Mouse (Mus musculus): Measurements from ENCODE around the gene Hand1. TPM values are rescaled to one million over a fixed set of nuclear protein-coding genes. Genes with fewer than 3 reads are reported as not detected.

The Hand1 gene
- total RNA-seq, 2 experiments from 2014 or later = not detected

- intact Hi-C loops (cut with DNase I) = no loop called here
- DNase-seq (ENCODE audit: low spot score) = no peak
Observed at GRCm38 (mm10) chr11:57809017-57809731, 23.4 kb downstream of the Hand1 start.

- no peak for DNase-seq (ENCODE audit: low spot score)
- intact Hi-C loops (cut with DNase I) = no loop called here
Observed at GRCm38 (mm10) chr11:57805047-57805446, 27.6 kb downstream of the Hand1 start.

GRCm38 (mm10) chr11:57802511-57802870 is 30.1 kb downstream of the Hand1 start:
- DNase-seq (ENCODE audit: low spot score) = no peak
- intact Hi-C loops (cut with DNase I) = no loop called here

GRCm38 (mm10) chr11:57801766-57802510 is 30.7 kb downstream of the Hand1 start:
- intact Hi-C loops (cut with DNase I) = no loop called here

GRCm38 (mm10) chr11:57800971-57801765 is 31.4 kb downstream of the Hand1 start, which contains the start of gene Sap30l:
Gene Sap30l (plus strand): TSS chr11:57801637.
- peak; percentile 97 for DNase-seq (ENCODE audit: low spot score)
- intact Hi-C loops (cut with DNase I) = no loop called here

More at GRCm38 (mm10) chr11:57801766-57802510, 30.7 kb downstream of the Hand1 start:
- peak; percentile 54 for DNase-seq (ENCODE audit: low spot score)

GRCm38 (mm10) chr11:57800266-57800951 is 32.2 kb downstream of the Hand1 start:
- intact Hi-C loops (cut with DNase I) = no loop called here
- DNase-seq (ENCODE audit: low spot score) = no peak

- no peak for DNase-seq (ENCODE audit: low spot score)
- intact Hi-C loops (cut with DNase I) = no loop called here
Observed at GRCm38 (mm10) chr11:57799456-57799855, 33.2 kb downstream of the Hand1 start.

GRCm38 (mm10) chr11:57797828-57798227 is 34.8 kb downstream of the Hand1 start:
- intact Hi-C loops (cut with DNase I) = no loop called here

GRCm38 (mm10) chr11:57795086-57795485 is 37.5 kb downstream of the Hand1 start:
- no peak for DNase-seq (ENCODE audit: low spot score)
- intact Hi-C loops (cut with DNase I) = no loop called here

More at GRCm38 (mm10) chr11:57797828-57798227, 34.8 kb downstream of the Hand1 start:
- DNase-seq (ENCODE audit: low spot score) = no peak

- intact Hi-C loops (cut with DNase I) = no loop called here
- no peak for DNase-seq (ENCODE audit: low spot score)
Observed at GRCm38 (mm10) chr11:57790866-57791535, 41.6 kb downstream of the Hand1 start.

GRCm38 (mm10) chr11:57787913-57788312 is 44.7 kb downstream of the Hand1 start:
- intact Hi-C loops (cut with DNase I) = loop anchor here (1.0 kb wide), 1 partner anchor 146 kb away; no protein-coding TSS in a partner anchor
- no peak for DNase-seq (ENCODE audit: low spot score)

- intact Hi-C loops (cut with DNase I) = no loop called here
- no peak for DNase-seq (ENCODE audit: low spot score)
Observed at GRCm38 (mm10) chr11:57786616-57787418, 45.8 kb downstream of the Hand1 start.

GRCm38 (mm10) chr11:57779824-57780223 is 52.8 kb downstream of the Hand1 start:
- no peak for DNase-seq (ENCODE audit: low spot score)
- intact Hi-C loops (cut with DNase I) = no loop called here

Other genes starting within 250 kb of the Hand1 start
- gene Galnt10, start 187.4 kb downstream of the Hand1 start, total RNA-seq (2021) = 1 to 10 TPM; 8.4 to 9.0 TPM
- gene Sap30l, start 31.2 kb downstream of the Hand1 start, total RNA-seq (2021) = 10 to 100 TPM; 37.2 to 40.7 TPM
- gene Larp1, start 176.2 kb upstream of the Hand1 start, total RNA-seq (2021) = 10 to 100 TPM; 52.1 to 53.0 TPM

All from heart, postnatal 25 days (tissue).